Mouse (Mus musculus): ENCODE data around the gene Lrrfip2. TPM values are rescaled to one million over a fixed set of nuclear protein-coding genes. Genes with fewer than 3 reads are reported as not detected.

The Lrrfip2 gene
- polyA plus RNA-seq, 1 experiment from 2014 or later: 45.2 TPM

- Histone ChIP-seq H3K4me2 (ENCODE audit: low read length) (no peak overlapping the region), H3K9ac (ENCODE audit: low read length) (no peak overlapping the region), H3K4me1 (ENCODE audit: control insufficient read depth, insufficient read depth, low read length) (no peaks in the 10 kb centered on the region), H3K4me3 (ENCODE audit: low read depth, low read length) (no peak overlapping the region), H3K36me3 (ENCODE audit: control insufficient read depth, insufficient read depth, low read length) (peaks cover 4% of the 10 kb centered on the region; the same call in 1 of the 2 replicates), H3K27me3 (replicated peaks; ENCODE audit: control insufficient read depth, insufficient read depth, low read length) (no peaks in the 10 kb centered on the region), H3K27ac (ENCODE audit: low read depth, low read length) (no peak overlapping the region), H3K9me3 (replicated peaks; ENCODE audit: control insufficient read depth, low read length) (no peaks in the 10 kb centered on the region)
- 85% methylated on average over 1 of the region's 1 CpGs for WGBS
- DNase-seq (ENCODE audit: low spot score) (no peak), ATAC-seq (no peak)
These were observed 42.2 kb downstream of the Lrrfip2 start for GRCm38 (mm10) chr9:111159562-111159961.

GRCm38 (mm10) chr9:111161213-111161612 lies 43.8 kb downstream of the Lrrfip2 start:
- no peak overlapping the region for H3K4me2 ChIP-seq (ENCODE audit: low read length)
- H3K27ac ChIP-seq (ENCODE audit: low read depth, low read length): no peak overlapping the region
- H3K9ac ChIP-seq (ENCODE audit: low read length): no peak overlapping the region
- H3K4me1 ChIP-seq (ENCODE audit: control insufficient read depth, insufficient read depth, low read length): no peaks in the 10 kb centered on the region
- ATAC-seq (no peak), DNase-seq (ENCODE audit: low spot score) (no peak)
- peaks cover 4% of the 10 kb centered on the region; the same call in 1 of the 2 replicates for H3K36me3 ChIP-seq (ENCODE audit: control insufficient read depth, insufficient read depth, low read length)
- H3K9me3 ChIP-seq (replicated peaks; ENCODE audit: control insufficient read depth, low read length): no peaks in the 10 kb centered on the region
- 89% methylated on average over 14 of the region's 14 CpGs for WGBS
- H3K4me3 ChIP-seq (ENCODE audit: low read depth, low read length): no peak overlapping the region
- no peaks in the 10 kb centered on the region for H3K27me3 ChIP-seq (replicated peaks; ENCODE audit: control insufficient read depth, insufficient read depth, low read length)

GRCm38 (mm10) chr9:111166612-111167011 lies 49.2 kb downstream of the Lrrfip2 start:
- Histone ChIP-seq H3K4me2 (ENCODE audit: low read length) (no peak overlapping the region), H3K4me3 (ENCODE audit: low read depth, low read length) (no peak overlapping the region), H3K9ac (ENCODE audit: low read length) (no peak overlapping the region), H3K27ac (ENCODE audit: low read depth, low read length) (0 out of 2 replicates have a peak overlapping the region, but pooled peaks have one; percentile 9), H3K4me1 (ENCODE audit: control insufficient read depth, insufficient read depth, low read length) (no peaks in the 10 kb centered on the region; the same call in 1 of the 2 replicates), H3K27me3 (replicated peaks; ENCODE audit: control insufficient read depth, insufficient read depth, low read length) (no peaks in the 10 kb centered on the region), H3K36me3 (ENCODE audit: control insufficient read depth, insufficient read depth, low read length) (no peaks in the 10 kb centered on the region), H3K9me3 (replicated peaks; ENCODE audit: control insufficient read depth, low read length) (no peaks in the 10 kb centered on the region)
- WGBS: 67% methylated on average over 4 of the region's 4 CpGs
- no peak for ATAC-seq
- no peak for DNase-seq (ENCODE audit: low spot score)

- Histone ChIP-seq H3K36me3 (ENCODE audit: control insufficient read depth, insufficient read depth, low read length) (no peaks in the 10 kb centered on the region), H3K9ac (ENCODE audit: low read length) (no peak overlapping the region), H3K27ac (ENCODE audit: low read depth, low read length) (no peak overlapping the region), H3K4me1 (ENCODE audit: control insufficient read depth, insufficient read depth, low read length) (no peaks in the 10 kb centered on the region; the same call in 1 of the 2 replicates), H3K4me3 (ENCODE audit: low read depth, low read length) (no peak overlapping the region), H3K27me3 (replicated peaks; ENCODE audit: control insufficient read depth, insufficient read depth, low read length) (no peaks in the 10 kb centered on the region), H3K4me2 (ENCODE audit: low read length) (no peak overlapping the region), H3K9me3 (replicated peaks; ENCODE audit: control insufficient read depth, low read length) (no peaks in the 10 kb centered on the region)
- DNase-seq (ENCODE audit: low spot score) (no peak), ATAC-seq (no peak)
- WGBS: 63% methylated on average over 3 of the region's 3 CpGs
These were observed 53.0 kb downstream of the Lrrfip2 start for GRCm38 (mm10) chr9:111170430-111170829.

- no peak for ATAC-seq
- Histone ChIP-seq H3K27ac (ENCODE audit: low read depth, low read length) (no peak overlapping the region), H3K4me1 (ENCODE audit: control insufficient read depth, insufficient read depth, low read length) (no peaks in the 10 kb centered on the region), H3K4me3 (ENCODE audit: low read depth, low read length) (no peak overlapping the region), H3K9me3 (replicated peaks; ENCODE audit: control insufficient read depth, low read length) (no peaks in the 10 kb centered on the region), H3K4me2 (ENCODE audit: low read length) (no peak overlapping the region), H3K36me3 (ENCODE audit: control insufficient read depth, insufficient read depth, low read length) (no peaks in the 10 kb centered on the region), H3K27me3 (replicated peaks; ENCODE audit: control insufficient read depth, insufficient read depth, low read length) (no peaks in the 10 kb centered on the region), H3K9ac (ENCODE audit: low read length) (no peak overlapping the region)
- 86% methylated on average over 5 of the region's 5 CpGs for WGBS
- DNase-seq (ENCODE audit: low spot score): no peak
These were observed 56.7 kb downstream of the Lrrfip2 start for GRCm38 (mm10) chr9:111174071-111174470.

GRCm38 (mm10) chr9:111178971-111179370 lies 61.6 kb downstream of the Lrrfip2 start:
- ATAC-seq (no peak), DNase-seq (ENCODE audit: low spot score) (no peak)
- Histone ChIP-seq H3K4me1 (ENCODE audit: control insufficient read depth, insufficient read depth, low read length) (0 out of 2 replicates have a peak, but pooled peaks cover 3% of the 10 kb centered on the region), H3K9me3 (replicated peaks; ENCODE audit: control insufficient read depth, low read length) (no peaks in the 10 kb centered on the region), H3K36me3 (ENCODE audit: control insufficient read depth, insufficient read depth, low read length) (no peaks in the 10 kb centered on the region), H3K27me3 (replicated peaks; ENCODE audit: control insufficient read depth, insufficient read depth, low read length) (no peaks in the 10 kb centered on the region), H3K4me3 (ENCODE audit: low read depth, low read length) (no peak overlapping the region), H3K4me2 (ENCODE audit: low read length) (no peak overlapping the region), H3K9ac (ENCODE audit: low read length) (no peak overlapping the region), H3K27ac (ENCODE audit: low read depth, low read length) (no peak overlapping the region)
- 89% methylated on average over 5 of the region's 5 CpGs for WGBS

GRCm38 (mm10) chr9:111182176-111182575 lies 64.8 kb downstream of the Lrrfip2 start:
- H3K9me3 ChIP-seq (replicated peaks; ENCODE audit: control insufficient read depth, low read length): no peaks in the 10 kb centered on the region
- no peak overlapping the region for H3K27ac ChIP-seq (ENCODE audit: low read depth, low read length)
- no peaks in the 10 kb centered on the region for H3K36me3 ChIP-seq (ENCODE audit: control insufficient read depth, insufficient read depth, low read length)
- WGBS: 55% methylated on average over 3 of the region's 3 CpGs
- no peak overlapping the region for H3K4me2 ChIP-seq (ENCODE audit: low read length)
- no peak for ATAC-seq
- peaks cover 5% of the 10 kb centered on the region; the same call in 1 of the 2 replicates for H3K4me1 ChIP-seq (ENCODE audit: control insufficient read depth, insufficient read depth, low read length)
- peak; percentile 40 for DNase-seq (ENCODE audit: low spot score)
- no peaks in the 10 kb centered on the region for H3K27me3 ChIP-seq (replicated peaks; ENCODE audit: control insufficient read depth, insufficient read depth, low read length)
- H3K4me3 ChIP-seq (ENCODE audit: low read depth, low read length): no peak overlapping the region
- H3K9ac ChIP-seq (ENCODE audit: low read length): no peak overlapping the region

GRCm38 (mm10) chr9:111184929-111185328 lies 67.5 kb downstream of the Lrrfip2 start:
- no peak overlapping the region for H3K4me3 ChIP-seq (ENCODE audit: low read depth, low read length)

GRCm38 (mm10) chr9:111186861-111187260 lies 69.5 kb downstream of the Lrrfip2 start:
- no peak overlapping the region for H3K4me2 ChIP-seq (ENCODE audit: low read length)
- peaks cover 8% of the 10 kb centered on the region for H3K36me3 ChIP-seq (ENCODE audit: control insufficient read depth, insufficient read depth, low read length)
- no peak for ATAC-seq
- peak; percentile 12 for DNase-seq (ENCODE audit: low spot score)
- H3K4me1 ChIP-seq (ENCODE audit: control insufficient read depth, insufficient read depth, low read length): peaks cover 5% of the 10 kb centered on the region; the same call in 1 of the 2 replicates
- 50% methylated on average over 6 of the region's 6 CpGs for WGBS
- no peaks in the 10 kb centered on the region for H3K9me3 ChIP-seq (replicated peaks; ENCODE audit: control insufficient read depth, low read length)
- no peak overlapping the region for H3K27ac ChIP-seq (ENCODE audit: low read depth, low read length)
- H3K9ac ChIP-seq (ENCODE audit: low read length): no peak overlapping the region
- H3K4me3 ChIP-seq (ENCODE audit: low read depth, low read length): no peak overlapping the region
- H3K27me3 ChIP-seq (replicated peaks; ENCODE audit: control insufficient read depth, insufficient read depth, low read length): no peaks in the 10 kb centered on the region

More at GRCm38 (mm10) chr9:111184929-111185328, 67.5 kb downstream of the Lrrfip2 start:
- 0 out of 2 replicates have a peak, but pooled peaks have one; percentile 40 for ATAC-seq
- 24% methylated on average over 4 of the region's 4 CpGs for WGBS
- H3K4me1 ChIP-seq (ENCODE audit: control insufficient read depth, insufficient read depth, low read length): peaks cover 5% of the 10 kb centered on the region; the same call in 1 of the 2 replicates
- H3K9me3 ChIP-seq (replicated peaks; ENCODE audit: control insufficient read depth, low read length): no peaks in the 10 kb centered on the region
- H3K4me2 ChIP-seq (ENCODE audit: low read length): no peak overlapping the region
- DNase-seq (ENCODE audit: low spot score): no peak
- peaks cover 6% of the 10 kb centered on the region for H3K36me3 ChIP-seq (ENCODE audit: control insufficient read depth, insufficient read depth, low read length)
- no peak overlapping the region for H3K9ac ChIP-seq (ENCODE audit: low read length)
- no peak overlapping the region for H3K27ac ChIP-seq (ENCODE audit: low read depth, low read length)
- H3K27me3 ChIP-seq (replicated peaks; ENCODE audit: control insufficient read depth, insufficient read depth, low read length): no peaks in the 10 kb centered on the region

Data from forebrain, embryonic 14.5 days (tissue).